Mouse (Mus musculus) lung, postnatal 0 days (tissue): ENCODE results near the gene Gmds. TPM values are rescaled to one million over a fixed set of nuclear protein-coding genes. Genes with fewer than 3 reads are reported as not detected.

Source experiments
- ATAC-seq: fragments of 200-750 bp; cut with Nextera tagmentation; 2 replicates; pipeline ENCODE4 v1.8.0; 2017; ENCODE audit warnings: moderate library complexity
- DNase-seq: peaks from one replicate; pipeline ENCODE4 v3.0.0-alpha.2; 2016; ENCODE audit warnings: low spot score
- H3K27ac ChIP-seq: fragments of 300-500 bp; sonication (generic); 2 replicates; pipeline ENCODE4 v1.5.1; 2014; ENCODE audit warnings: antibody characterized with exemption, mild to moderate bottlenecking, low read length, mixed read lengths
- H3K27me3 ChIP-seq: fragments of 300-500 bp; sonication (generic); replicated peaks from 2 replicates; pipeline ENCODE4 v1.6.1; 2014; ENCODE audit warnings: low read length, mixed read lengths; ENCODE audit not compliant: insufficient read depth
- H3K36me3 ChIP-seq: fragments of 300-500 bp; sonication (generic); 2 replicates; pipeline ENCODE4 v1.6.1; 2014; ENCODE audit warnings: low read length, mixed read lengths; ENCODE audit not compliant: insufficient read depth
- H3K4me1 ChIP-seq: fragments of 300-500 bp; sonication (generic); 2 replicates; pipeline ENCODE4 v1.6.1; 2014; ENCODE audit warnings: antibody characterized with exemption, low read depth, low read length, mixed read lengths; ENCODE audit not compliant: insufficient read depth
- H3K4me2 ChIP-seq: fragments of 300-500 bp; sonication (generic); replicated peaks from 2 replicates; pipeline ENCODE4 v1.6.1; 2014; ENCODE audit warnings: low read depth, mild to moderate bottlenecking, low read length, moderate library complexity, mixed read lengths
- H3K4me3 ChIP-seq: fragments of 300-500 bp; sonication (generic); 2 replicates; pipeline ENCODE4 v1.5.1; 2014; ENCODE audit warnings: low read depth, low read length
- H3K9ac ChIP-seq: fragments of 300-500 bp; sonication (generic); replicated peaks from 2 replicates; pipeline ENCODE4 v1.6.1; 2014; ENCODE audit warnings: low read depth, mild to moderate bottlenecking
- H3K9me3 ChIP-seq: fragments of 300-500 bp; sonication (generic); 2 replicates; pipeline ENCODE4 v1.6.1; 2016; ENCODE audit warnings: low read length, mixed read lengths
- CTCF ChIP-seq: IDR thresholded peaks from 2 replicates; pipeline ENCODE4 v1.5.1; 2016; ENCODE audit warnings: antibody characterized with exemption, mild to moderate bottlenecking
- EP300 ChIP-seq: IDR thresholded peaks from 2 replicates; pipeline ENCODE4 v1.6.1; 2016; ENCODE audit warnings: antibody characterized with exemption, mild to moderate bottlenecking, control low read depth
- WGBS: fragments of 180-500 bp; shearing (Covaris S2); extraction: QIAGEN DNeasy Blood & Tissue Kit; methylation state at CpG from one replicate; pipeline ENCODE4 v1.1.7; 2014; 5-methylcytosine and 5-hydroxymethylcytosine counted together
- polyA plus RNA-seq: library from polyadenylated mRNA; unstranded; fragments of >200 nt; fragmentation: Nextera tagmentation; extraction: Ambion mirVana; gene quantifications from 2 replicates; pipeline ENCODE4 v1.2.1, GENCODE M21; 2015

Gmds gene
- polyA plus RNA-seq, 1 experiment from 2014 or later = 13.4 TPM

GRCm38 (mm10) chr13:32053587-32053986 is 285.0 kb downstream of the Gmds start:
- Histone ChIP-seq H3K4me3 (no peak overlapping the region), H3K9me3 (no peaks in the 10 kb centered on the region), H3K36me3 (no peaks in the 10 kb centered on the region), H3K9ac (no peak overlapping the region), H3K4me1 (no peaks in the 10 kb centered on the region), H3K27ac (no peak overlapping the region), H3K27me3 (no peaks in the 10 kb centered on the region; the same call in 1 of the 2 replicates), H3K4me2 (no peak overlapping the region)
- TF ChIP-seq CTCF (no peak), EP300 (no peak)
- ATAC-seq = no peak
- no peak for DNase-seq

GRCm38 (mm10) chr13:32047980-32048959 is 290.3 kb downstream of the Gmds start:
- Histone ChIP-seq H3K4me1 (no peaks in the 10 kb centered on the region), H3K27me3 (no peaks in the 10 kb centered on the region; the same call in none of the 2 replicates), H3K4me2 (no peak overlapping the region), H3K9me3 (no peaks in the 10 kb centered on the region), H3K9ac (no peak overlapping the region), H3K4me3 (no peak overlapping the region), H3K27ac (no peak overlapping the region), H3K36me3 (no peaks in the 10 kb centered on the region)
- DNase-seq (no peak), ATAC-seq (no peak)
- WGBS = 37% methylated on average over 6 of the region's 6 CpGs
- TF ChIP-seq EP300 (no peak), CTCF (no peak)

DNA sequence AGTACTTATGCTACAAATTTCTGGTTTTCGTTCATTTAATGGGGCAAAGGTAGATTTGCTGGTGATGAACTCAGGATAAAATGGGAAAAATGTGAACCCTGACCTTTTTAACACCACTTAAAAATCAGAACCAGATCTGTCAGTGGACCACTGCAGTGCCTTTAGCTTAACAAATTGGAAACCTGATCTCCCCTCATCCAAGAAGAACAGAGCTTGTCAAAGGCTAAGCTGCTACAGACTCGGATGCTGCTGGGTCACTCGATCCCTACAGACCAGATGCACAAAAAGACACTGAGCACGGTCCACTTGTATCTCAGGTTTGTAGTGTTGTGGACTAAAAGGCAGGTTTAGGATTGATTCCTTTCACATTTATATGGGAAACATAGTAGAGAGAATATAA is 291.6 kb downstream of the Gmds start:
- Histone ChIP-seq H3K4me3 (no peak overlapping the region), H3K36me3 (no peaks in the 10 kb centered on the region), H3K9ac (no peak overlapping the region), H3K27ac (no peak overlapping the region), H3K4me1 (no peaks in the 10 kb centered on the region), H3K27me3 (no peaks in the 10 kb centered on the region; the same call in 1 of the 2 replicates), H3K9me3 (no peaks in the 10 kb centered on the region), H3K4me2 (no peak overlapping the region)
- ATAC-seq = no peak
- no peak for DNase-seq
- TF ChIP-seq CTCF = no peak
- TF ChIP-seq EP300 = no peak
- WGBS = 53% methylated on average over 4 of the region's 4 CpGs

DNA sequence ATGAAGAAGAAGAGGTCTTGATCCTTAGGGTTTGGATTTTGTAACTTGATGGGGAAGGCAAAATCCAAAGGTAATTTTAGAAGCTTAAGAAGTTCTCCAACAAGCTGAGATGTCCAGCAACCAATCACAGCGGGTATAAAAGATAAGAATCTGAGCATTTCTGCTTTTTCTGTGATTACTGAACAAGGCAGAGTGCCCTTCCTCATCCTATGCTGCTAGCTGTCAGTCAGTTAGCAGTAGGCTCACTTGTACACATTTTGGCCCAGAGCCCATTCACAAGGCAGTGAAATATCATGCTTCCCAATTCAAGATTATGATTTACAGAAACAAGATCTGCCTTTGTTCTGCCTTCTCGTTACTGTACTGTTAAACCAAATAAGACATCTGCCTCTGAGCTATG is 295.8 kb downstream of the Gmds start:
- no peak overlapping the region for H3K27ac ChIP-seq
- H3K36me3 ChIP-seq = no peaks in the 10 kb centered on the region
- 46% methylated on average over 2 of the region's 2 CpGs for WGBS
- no peak overlapping the region for H3K9ac ChIP-seq
- TF ChIP-seq CTCF (no peak), EP300 (no peak)
- no peaks in the 10 kb centered on the region for H3K27me3 ChIP-seq
- DNase-seq (no peak), ATAC-seq (no peak)
- no peaks in the 10 kb centered on the region for H3K4me1 ChIP-seq
- no peaks in the 10 kb centered on the region for H3K9me3 ChIP-seq
- H3K4me3 ChIP-seq = no peak overlapping the region
- no peak overlapping the region for H3K4me2 ChIP-seq

GRCm38 (mm10) chr13:32040822-32041221 is 297.7 kb downstream of the Gmds start:
- Histone ChIP-seq H3K4me1 (no peaks in the 10 kb centered on the region), H3K27ac (no peak overlapping the region), H3K36me3 (no peaks in the 10 kb centered on the region), H3K4me2 (no peak overlapping the region), H3K27me3 (no peaks in the 10 kb centered on the region), H3K9ac (no peak overlapping the region), H3K4me3 (no peak overlapping the region), H3K9me3 (no peaks in the 10 kb centered on the region)
- TF ChIP-seq CTCF (no peak), EP300 (no peak)
- WGBS = 91% methylated on average over 1 of the region's 1 CpGs
- ATAC-seq (no peak), DNase-seq (no peak)

DNA sequence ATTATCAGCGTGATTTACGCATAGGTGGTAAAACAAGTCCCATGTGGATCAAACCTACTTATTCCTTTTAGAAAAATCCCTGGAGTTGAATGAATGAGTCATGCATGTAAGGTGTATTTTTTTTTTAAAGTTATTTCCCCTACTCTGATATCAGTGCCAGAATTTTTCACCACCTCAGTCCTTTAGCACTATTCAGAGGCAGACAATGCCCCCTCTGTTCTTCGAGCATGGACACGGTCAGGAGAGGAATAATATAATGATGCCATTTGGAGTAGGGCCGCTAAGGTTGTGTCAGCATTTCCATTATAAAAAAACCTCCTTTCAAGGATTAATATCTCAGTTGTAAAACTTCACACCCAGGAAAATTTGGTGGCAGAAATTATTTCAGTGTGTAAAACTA is 301.6 kb downstream of the Gmds start:
- no peak for TF ChIP-seq EP300
- no peak for TF ChIP-seq CTCF
- no peak overlapping the region for H3K9ac ChIP-seq
- 72% methylated on average over 5 of the region's 5 CpGs for WGBS
- no peaks in the 10 kb centered on the region for H3K4me1 ChIP-seq
- no peak for DNase-seq
- H3K9me3 ChIP-seq = no peaks in the 10 kb centered on the region
- ATAC-seq = no peak
- H3K36me3 ChIP-seq = no peaks in the 10 kb centered on the region
- H3K4me3 ChIP-seq = no peak overlapping the region
- no peaks in the 10 kb centered on the region for H3K27me3 ChIP-seq
- no peak overlapping the region for H3K4me2 ChIP-seq
- H3K27ac ChIP-seq = no peak overlapping the region
